Mouse (Mus musculus): Measurements from ENCODE around the gene Obscn.

- TF ChIP-seq EP300 (IDR thresholded peaks at IDR 0.05; ENCODE audit: low read length) (no peak), POLR2A (IDR thresholded peaks at IDR 0.05; ENCODE audit: low read depth, low read length) (no peak), CTCF (conservative IDR thresholded peaks at IDR 0.05 in 1 of 2, IDR thresholded peaks at IDR 0.05 in 1 of 2; ENCODE audit: low read depth in 2 of 2, low read length in 2 of 2) (no peak), SMC3 (IDR thresholded peaks at IDR 0.05; ENCODE audit: low read depth, low read length) (no peak)
These were observed 38.4 kb downstream of the Obscn start for GRCm38 (mm10) chr11:59097770-59098169.
